Mouse (Mus musculus): Measurements from ENCODE around the gene Cabp7.

Gene Cabp7

DNA sequence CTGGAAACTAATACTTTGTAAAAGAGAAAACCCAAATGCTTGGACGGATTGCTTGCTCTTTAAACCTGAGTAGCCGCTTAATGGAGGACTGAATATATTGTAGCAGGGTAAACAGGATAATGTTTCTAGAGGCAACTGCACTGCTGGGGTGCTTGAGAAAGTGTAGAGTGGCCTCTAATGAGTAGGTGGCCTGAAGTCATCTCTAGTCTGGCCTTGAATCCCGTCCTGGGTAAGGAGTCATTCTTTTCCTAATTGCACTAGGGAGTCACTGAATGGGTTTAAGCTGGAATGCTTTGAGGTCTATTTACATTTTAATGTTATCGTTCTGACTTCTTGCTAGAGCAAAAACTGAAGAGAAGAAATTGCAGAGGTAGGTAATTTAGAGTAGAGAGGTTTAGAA lies 41.4 kb downstream of the Cabp7 start:
- no peak for DNase-seq (ENCODE audit: inconsistent age in 2 of 2, low spot score in 1 of 2)

DNA sequence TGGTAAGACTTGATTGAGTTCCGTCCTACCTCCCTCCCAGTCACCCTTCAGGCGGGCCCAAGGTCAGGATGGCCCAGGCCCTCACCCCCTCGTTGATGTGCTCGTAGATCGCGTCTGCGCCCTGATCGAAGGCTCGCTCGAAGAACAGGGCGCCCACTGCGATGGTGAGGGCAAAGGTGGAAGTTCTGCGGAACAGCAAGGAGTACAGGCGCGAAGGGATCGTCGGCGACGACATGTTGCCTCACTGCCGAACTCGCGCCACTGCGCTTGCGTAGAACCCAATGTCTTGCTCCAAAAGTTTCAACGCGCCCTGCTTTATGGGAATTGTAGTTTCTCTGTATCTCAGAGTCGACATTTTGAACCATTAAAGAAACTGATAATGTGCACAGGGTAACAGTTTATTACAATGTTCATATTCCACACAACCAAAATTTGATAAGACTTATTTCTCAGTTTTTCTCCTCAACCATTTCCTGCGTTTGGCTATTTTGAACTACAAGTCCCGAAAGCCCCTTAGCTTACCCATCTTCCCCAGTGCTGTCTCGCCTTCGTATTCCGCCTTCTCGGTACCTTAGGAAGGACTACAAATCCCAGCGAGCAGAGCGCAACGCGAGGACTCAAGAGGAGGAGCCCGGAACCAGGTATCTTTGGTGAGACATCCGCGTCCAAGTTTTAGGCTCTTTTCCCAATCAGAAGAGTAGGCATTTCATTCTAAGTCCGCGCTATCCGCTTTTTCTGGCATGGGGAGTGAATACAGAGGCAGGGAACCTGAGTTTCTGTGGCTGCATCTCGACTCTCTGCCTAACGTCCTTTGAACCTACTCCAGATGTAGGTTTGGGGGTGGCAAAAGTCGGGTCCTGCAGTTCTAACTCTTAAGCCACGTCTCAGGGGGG lies 42.3 kb downstream of the Cabp7 start, which contains the start of the genes Uqcr10 and Zmat5:
Uqcr10 (minus strand) TSS at position 271 of the 893 bp plus-strand sequence.
Zmat5 (plus strand) TSS at position 607 of the 893 bp plus-strand sequence.
- DNase-seq (ENCODE audit: inconsistent age in 2 of 2, low spot score in 1 of 2): peak; percentile 93 to 98

DNA sequence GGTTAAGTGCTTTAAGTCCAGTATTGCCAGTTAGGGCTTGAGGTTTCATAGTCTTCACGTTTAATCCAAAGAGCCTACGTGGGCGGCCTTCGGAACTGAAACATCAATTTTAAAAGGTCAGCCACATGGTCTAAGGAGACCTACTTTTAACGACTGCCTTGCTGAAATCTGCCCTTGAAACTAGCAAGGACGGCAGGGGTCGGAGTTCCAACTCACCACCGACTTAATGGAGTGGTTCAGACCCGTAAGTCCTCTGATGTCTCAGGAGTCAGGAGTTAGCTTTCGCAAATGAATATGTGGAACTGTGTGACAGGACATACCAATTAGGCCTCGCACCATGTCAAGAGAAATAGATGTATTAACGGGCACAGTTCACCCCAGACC lies 42.9 kb downstream of the Cabp7 start:
- DNase-seq (ENCODE audit: inconsistent age in 2 of 2, low spot score in 1 of 2): no peak

DNA sequence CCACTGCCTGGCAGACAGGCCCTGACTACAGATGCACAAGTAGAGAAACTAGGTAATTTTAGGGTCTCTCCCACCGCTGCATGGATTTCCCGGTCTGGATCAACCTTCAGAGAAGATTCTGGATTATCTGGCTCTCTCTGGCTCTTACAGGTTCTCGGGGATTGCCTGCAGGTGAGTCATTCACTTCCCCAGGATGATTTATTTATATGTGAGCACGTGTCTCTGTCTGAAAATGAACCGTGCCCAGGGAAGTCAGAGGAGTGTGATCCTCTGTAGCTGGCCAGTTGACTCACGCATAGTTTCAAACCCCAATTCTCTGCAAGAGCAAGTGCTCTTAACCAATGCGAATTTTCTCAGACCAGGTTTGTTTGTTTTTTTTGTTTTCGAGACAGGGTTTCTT lies 45.9 kb downstream of the Cabp7 start:
- peak; percentile 71 to 83 for DNase-seq (ENCODE audit: inconsistent age in 2 of 2, low spot score in 1 of 2)

DNA sequence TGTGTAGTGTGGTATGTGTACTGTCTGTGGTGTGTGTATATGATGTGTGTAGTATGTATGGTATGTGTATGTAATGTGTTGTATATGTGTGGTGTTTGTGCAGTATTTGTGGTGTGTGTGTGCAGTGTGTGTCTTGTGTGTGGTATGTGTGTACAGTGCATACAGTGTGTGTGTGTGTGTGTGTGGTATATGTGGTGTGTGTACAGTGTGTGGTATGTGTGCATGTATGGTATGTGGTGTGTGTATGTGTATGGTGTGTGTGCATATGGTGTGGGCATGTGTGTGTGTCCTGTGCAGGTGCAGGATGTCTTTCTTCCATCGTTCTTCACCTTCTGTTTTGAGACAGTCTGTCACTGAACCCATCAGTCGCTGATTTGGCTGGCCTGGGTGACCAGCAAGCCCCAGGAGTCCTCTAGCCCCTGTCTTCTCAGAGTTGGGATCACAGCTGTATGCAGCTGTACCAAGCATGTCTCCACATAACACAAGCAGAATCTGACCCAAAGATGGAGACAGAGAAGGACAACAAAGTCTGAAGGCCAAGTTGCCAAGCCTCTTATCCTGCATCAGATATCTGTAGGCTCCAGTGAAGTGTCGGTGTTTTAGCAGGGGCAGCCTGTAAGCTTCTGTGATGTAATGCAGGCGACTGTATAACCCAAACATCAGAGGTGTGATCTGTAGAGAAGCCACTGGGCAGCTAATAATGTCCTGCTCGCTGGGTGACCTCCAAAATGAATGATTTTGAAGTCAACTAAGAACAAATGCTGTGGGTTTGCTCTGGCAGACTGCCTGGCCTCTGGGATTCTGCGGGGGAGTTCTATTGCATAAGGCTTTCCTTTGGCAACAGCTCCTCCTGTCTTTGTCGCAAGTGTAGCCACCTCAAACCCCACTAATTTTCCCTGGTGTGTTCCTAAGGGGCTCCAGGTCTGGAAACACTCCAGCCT lies 49.3 kb downstream of the Cabp7 start:
- DNase-seq (ENCODE audit: inconsistent age in 2 of 2, low spot score in 1 of 2): peak; percentile 90 to 96

DNA sequence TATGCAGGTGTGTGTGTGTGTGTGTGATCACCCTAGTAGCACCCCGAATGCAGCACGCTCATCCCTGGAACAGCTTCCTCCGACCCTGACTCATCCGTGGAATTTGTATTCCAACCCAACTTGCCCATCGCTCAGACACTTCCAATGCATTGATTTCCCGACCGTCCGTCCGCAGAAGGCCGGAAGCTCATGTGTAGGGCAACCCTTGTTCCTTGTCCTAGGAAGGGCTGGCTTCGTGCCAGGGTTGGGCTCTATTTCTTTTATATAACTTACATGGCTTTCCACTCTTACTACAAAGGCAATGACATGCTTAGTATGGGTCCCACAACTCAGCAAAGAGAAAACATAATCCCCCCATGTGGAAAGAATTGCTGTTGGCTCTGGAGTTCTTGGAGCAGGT lies 54.4 kb downstream of the Cabp7 start:
- DNase-seq (ENCODE audit: inconsistent age in 2 of 2, low spot score in 1 of 2): peak; percentile 57 to 84

DNA sequence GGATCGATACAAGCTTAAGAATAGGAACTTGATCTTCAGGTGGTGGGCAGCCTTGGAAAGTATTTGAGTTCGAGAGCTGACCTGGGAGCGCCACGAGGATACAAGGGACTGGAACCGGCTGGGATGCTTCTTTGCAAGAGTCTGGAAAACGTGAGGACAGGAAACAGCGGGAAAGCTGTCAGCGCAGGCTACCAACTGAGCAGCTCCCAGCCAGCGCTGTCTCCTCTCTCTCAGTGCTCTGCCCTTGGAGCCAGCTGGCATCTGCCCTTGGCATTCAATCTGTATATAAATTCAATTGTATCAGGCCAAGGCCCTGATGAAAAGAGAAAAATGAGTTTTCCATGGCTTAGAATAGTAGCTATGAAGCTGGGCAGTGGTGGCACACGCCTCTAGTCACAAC lies 55.4 kb downstream of the Cabp7 start:
- DNase-seq (ENCODE audit: inconsistent age in 2 of 2, low spot score in 1 of 2): peak; percentile 85 to 94

DNA sequence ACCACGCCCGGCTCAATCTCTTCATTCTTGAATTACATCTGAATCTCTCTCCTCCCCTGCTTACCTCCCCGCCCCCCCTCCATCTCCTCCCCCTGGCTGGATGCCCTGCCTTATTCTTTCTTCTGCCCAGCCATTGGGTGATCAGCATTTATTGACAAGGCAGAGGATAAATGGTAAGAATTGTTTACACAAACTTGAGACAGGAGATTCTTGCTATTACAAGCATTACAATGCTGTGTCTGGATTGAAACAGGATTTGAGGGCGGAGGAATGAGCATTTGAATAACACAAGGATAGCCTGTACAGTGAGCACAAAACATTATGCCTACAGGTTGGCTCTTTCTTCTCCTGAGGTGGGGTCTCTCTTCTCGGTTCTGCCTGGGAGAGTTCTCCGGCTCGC lies 56.2 kb downstream of the Cabp7 start:
- DNase-seq (ENCODE audit: inconsistent age in 2 of 2, low spot score in 1 of 2): no peak

DNA sequence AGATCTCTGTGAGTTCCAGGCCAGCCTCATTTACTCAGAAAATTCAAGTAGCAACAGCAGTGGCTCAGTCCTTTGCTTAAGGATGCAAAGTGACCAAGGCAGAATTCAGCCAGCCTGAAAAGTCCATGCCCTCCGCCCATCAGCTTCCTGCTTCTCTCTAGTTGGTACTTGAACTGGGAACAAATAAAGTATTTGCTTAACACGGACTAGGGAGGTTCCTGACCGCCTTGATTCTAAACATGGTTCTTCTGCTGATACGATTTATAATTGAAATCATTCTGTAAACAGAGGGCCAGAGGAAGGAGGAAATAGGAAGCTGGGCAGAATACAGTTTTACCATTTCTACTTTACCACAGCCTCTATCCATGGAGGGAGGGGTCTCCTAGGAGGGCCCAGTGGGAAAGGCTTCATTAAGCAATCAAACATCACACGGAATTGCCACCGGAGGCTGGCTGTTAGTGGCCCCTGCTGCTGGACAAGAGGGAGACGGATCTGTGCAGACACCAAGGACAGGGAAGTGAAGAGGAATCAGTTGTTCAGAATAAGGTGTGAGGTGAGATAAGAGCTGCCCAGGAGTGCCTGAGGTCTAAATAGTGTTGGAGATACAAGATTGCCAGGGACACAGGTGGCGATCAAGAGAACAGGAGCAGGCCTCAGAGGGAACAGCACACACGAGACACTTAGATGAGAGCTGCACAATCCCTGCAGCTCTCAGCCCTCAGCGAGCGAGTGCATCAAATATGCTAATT lies 57.8 kb downstream of the Cabp7 start:
- DNase-seq (ENCODE audit: inconsistent age in 2 of 2, low spot score in 1 of 2): no peak

DNA sequence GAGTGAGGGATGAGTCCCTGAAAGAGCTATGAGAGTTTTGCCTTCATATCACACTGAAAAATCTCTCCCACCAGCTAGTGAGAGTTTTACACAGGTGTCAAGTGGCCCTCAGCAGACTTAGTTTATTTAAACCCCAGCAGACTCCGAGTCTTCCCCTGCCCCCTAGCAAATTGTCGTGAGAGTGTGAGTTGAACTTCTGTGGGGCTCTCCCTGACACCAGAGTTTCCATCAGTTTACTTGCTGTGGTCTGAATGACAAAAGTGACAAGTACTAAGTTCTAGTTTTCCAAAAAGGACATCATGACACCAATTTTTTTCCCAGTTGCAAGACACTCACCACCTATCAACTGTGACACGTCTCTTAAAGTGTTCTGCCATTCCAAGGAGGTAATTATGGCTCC lies 58.7 kb downstream of the Cabp7 start:
- no peak for DNase-seq (ENCODE audit: inconsistent age in 2 of 2, low spot score in 1 of 2)

DNA sequence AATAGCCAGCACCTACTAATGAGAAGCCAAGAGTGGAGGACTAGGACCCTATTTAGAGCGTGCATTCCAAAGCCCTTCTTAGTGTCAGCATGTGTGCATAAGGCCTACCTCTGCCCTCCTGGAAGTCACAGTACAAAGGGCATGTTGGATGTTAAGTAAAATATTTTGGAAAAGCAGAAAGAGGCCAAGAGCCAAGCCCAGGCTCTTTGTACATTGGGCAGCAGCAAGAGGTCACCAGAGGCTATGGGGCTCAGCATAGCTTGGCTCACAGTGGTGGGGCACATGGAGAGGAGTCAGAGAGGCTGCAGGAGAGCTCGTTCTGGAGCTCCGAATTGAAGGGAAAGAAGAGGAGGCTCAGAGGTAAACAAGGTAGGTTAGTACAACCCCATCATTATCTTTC lies 59.6 kb downstream of the Cabp7 start:
- no peak for DNase-seq (ENCODE audit: inconsistent age in 2 of 2, low spot score in 1 of 2)
